Mouse (Mus musculus): ENCODE measurements around the gene Usp46.

Usp46 gene

DNA sequence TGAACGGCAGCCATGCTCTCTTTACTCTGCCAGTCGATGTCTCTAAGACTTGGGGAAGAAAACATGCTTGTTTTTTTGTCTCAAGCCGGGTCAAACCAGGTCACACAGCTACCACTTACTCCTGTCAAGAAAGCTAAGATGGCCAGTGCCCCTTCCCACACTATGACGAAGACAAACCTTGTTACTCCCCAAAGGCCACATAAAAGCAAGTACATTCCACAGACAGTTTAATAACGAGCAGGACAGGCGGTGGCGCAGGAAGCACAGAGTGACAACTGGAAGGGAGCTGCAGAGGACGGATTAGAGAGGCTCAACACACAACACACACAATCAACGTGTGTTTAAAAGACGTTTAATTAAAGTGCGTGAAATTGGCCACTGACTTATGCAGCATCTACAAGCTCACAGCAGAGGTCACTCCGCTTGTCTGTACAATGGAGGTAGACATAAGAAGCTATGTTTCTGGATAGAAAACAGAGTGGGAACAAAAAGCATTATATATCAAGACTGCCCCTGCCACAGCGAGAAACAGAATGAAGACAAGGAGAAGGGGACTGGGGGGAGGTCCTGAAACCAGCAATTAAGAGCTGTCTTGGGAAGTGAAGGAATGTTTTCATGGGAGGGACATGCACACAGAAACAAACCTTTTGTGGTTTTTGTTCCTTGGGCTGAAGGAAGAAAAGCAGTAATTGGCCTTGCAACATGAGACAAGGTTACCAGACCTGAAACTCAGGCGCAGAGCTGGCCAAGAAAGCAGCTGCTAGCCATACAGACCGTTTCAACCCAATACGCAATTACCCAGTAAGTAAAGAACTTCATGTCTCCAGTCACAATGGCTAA lies 117.2 kb downstream of the Usp46 start:
- DNase-seq: no peak
